Mouse (Mus musculus) liver, adult 2 months (tissue): ENCODE results near the gene Rap1gap2. TPM values are rescaled to one million over a fixed set of nuclear protein-coding genes. Genes with fewer than 3 reads are reported as not detected.
A peak's percentile ranks its signal among the peaks of the same experiment; 100 is the strongest.

Experiments
- DNase-seq: peaks from one replicate; pipeline ENCODE4 v3.0.0-alpha.2; 2011; ENCODE audit warnings: low read depth, low spot score; ENCODE audit errors: extremely low read depth
- H3K27ac ChIP-seq: fragments of 200-500 bp; replicated peaks from 2 replicates; pipeline ENCODE4 v1.5.1; 2012; ENCODE audit warnings: low read depth, mild to moderate bottlenecking, control low read depth, inconsistent platforms, low read length; ENCODE audit not compliant: insufficient read depth
- H3K27me3 ChIP-seq: fragments of 200-500 bp; 2 replicates; pipeline ENCODE4 v1.6.1; 2012; ENCODE audit warnings: mild to moderate bottlenecking, moderate library complexity, low read length, inconsistent platforms; ENCODE audit not compliant: control insufficient read depth, insufficient read depth
- H3K36me3 ChIP-seq: fragments of 200-500 bp; 2 replicates; pipeline ENCODE4 v1.6.1; 2012; ENCODE audit warnings: low read length, inconsistent platforms; ENCODE audit not compliant: control insufficient read depth, insufficient read depth
- H3K4me1 ChIP-seq: fragments of 200-500 bp; 2 replicates; pipeline ENCODE4 v1.6.1; 2011; ENCODE audit warnings: low read length; ENCODE audit not compliant: control insufficient read depth, insufficient read depth
- H3K4me3 ChIP-seq: fragments of 200-500 bp; 2 replicates; pipeline ENCODE4 v1.5.1; 2011; ENCODE audit warnings: low read depth, mild to moderate bottlenecking, control low read depth, low read length, moderate library complexity; ENCODE audit not compliant: insufficient read depth
- H3K79me2 ChIP-seq: fragments of 200-500 bp; 2 replicates; pipeline ENCODE4 v1.6.1; 2012; ENCODE audit warnings: inconsistent platforms, mild to moderate bottlenecking, low read length, moderate library complexity; ENCODE audit not compliant: control insufficient read depth, insufficient read depth
- H3K9ac ChIP-seq: fragments of 200-500 bp; 2 replicates; pipeline ENCODE4 v1.6.1; 2012; ENCODE audit warnings: low read depth, mild to moderate bottlenecking, control low read depth, inconsistent platforms, low read length
- CTCF ChIP-seq: fragments of 200-500 bp; IDR thresholded peaks from 2 replicates; pipeline ENCODE4 v1.5.1; 2011; ENCODE audit warnings: low read depth, low read length, control low read depth
- POLR2A ChIP-seq: fragments of 200-500 bp; IDR thresholded peaks from 2 replicates; pipeline ENCODE4 v1.6.1; 2011; ENCODE audit warnings: low read length, control low read depth; ENCODE audit not compliant: insufficient read depth; ENCODE audit errors: extremely low read depth
- WGBS: fragments of 180-500 bp; shearing (Covaris S2); methylation state at CpG from one replicate; pipeline ENCODE4 v1.1.7; 2018; 5-methylcytosine and 5-hydroxymethylcytosine counted together
- polyA plus RNA-seq: library from polyadenylated mRNA; depleted of rRNA; stranded (reverse); fragments of >200 nt; gene quantifications from 2 replicates; pipeline ENCODE4 v1.2.3, GENCODE M21; 2012
- total RNA-seq: library from RNA; depleted of rRNA; stranded (reverse); fragments of >200 nt; gene quantifications from 2 replicates; pipeline ENCODE4 v1.2.3, GENCODE M21; 2014

The Rap1gap2 gene
- total and polyA plus RNA-seq, 2 experiments = 0.46 to 0.48 TPM

DNA sequence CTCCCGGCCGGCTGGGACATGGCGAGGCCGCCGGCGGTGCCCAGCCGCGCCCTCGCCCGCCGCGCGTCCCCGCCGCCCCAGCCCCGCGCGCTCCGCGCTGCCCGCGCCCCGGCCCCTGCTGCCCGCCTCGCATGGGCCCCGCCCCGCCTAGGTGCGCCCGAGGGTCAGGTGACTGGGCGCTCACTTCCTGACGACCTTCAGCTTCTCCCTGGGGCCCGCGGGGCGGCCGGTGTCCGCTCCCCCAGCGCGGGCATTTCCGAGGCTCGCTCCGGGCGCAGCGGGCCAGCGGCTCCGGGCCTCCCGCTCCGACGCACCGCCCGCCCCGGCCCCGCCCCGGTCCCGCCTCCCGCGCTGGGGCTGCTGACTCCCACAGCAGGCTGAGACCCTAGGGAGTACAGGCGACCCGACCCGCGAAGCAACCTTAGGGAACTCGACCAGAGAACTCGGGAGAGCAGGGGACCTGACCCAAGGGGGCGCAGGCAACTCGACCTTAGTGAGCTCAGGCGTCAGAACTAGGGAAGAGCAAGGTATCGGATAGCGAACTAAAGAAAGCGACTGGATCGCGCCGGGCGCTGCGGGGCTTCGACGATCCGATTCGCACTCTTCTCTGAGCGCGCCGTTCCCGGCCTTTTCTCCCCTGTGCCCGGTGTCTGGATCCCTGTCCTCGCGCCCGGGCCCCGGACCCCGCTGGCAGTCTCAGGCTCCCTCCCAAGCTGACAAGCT lies 88.1 kb downstream of the Rap1gap2 start:
- WGBS = 1% methylated on average over 72 of the region's 87 CpGs
- Histone ChIP-seq H3K36me3 (no peaks in the 10 kb centered on the region), H3K4me3 (peak overlapping the region; percentile 53), H3K4me1 (no peaks in the 10 kb centered on the region), H3K27ac (no peak overlapping the region), H3K79me2 (no peaks in the 10 kb centered on the region), H3K9ac (0 out of 2 replicates have a peak overlapping the region, but pooled peaks have one; percentile 8), H3K27me3 (peaks cover 4% of the 10 kb centered on the region; the same call in 1 of the 2 replicates)
- no peak for TF ChIP-seq POLR2A
- TF ChIP-seq CTCF = no peak
- no peak for DNase-seq

DNA sequence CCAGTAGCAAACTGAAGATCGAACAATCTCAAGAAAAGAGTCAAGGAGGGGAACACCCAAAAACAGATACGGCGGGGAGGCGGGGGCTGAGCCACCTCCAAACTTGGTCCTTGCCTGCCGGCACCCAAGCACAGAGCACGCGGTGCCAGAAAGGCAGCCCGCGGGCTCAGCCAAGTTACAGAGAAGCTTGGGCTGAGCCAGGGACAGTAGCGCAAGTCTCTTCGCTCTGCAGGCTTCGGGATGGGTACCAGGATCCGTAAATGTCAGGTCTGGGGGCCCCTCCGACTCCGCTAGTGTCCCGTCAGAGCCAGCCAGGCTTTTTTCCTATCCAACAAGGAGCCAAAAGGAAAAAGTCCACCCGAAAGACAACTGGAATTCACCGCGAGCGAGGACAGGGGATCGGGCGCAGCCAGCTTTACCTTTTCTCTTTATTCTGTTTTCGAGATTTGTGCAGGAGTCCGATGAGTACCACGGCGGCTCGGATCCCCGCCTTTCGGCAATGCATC lies 88.7 kb downstream of the Rap1gap2 start:
- Histone ChIP-seq H3K4me1 (no peaks in the 10 kb centered on the region), H3K36me3 (no peaks in the 10 kb centered on the region), H3K27me3 (peaks cover 4% of the 10 kb centered on the region; the same call in 1 of the 2 replicates), H3K79me2 (no peaks in the 10 kb centered on the region), H3K27ac (no peak overlapping the region), H3K4me3 (peak overlapping the region; percentile 53; the same call in 1 of the 2 replicates), H3K9ac (no peak overlapping the region)
- TF ChIP-seq POLR2A = no peak
- no peak for TF ChIP-seq CTCF
- WGBS = 1% methylated on average over 29 of the region's 29 CpGs
- DNase-seq = no peak

- H3K4me3 ChIP-seq = no peak overlapping the region
- no peaks in the 10 kb centered on the region for H3K36me3 ChIP-seq
- no peak overlapping the region for H3K27ac ChIP-seq
- no peaks in the 10 kb centered on the region for H3K79me2 ChIP-seq
- H3K27me3 ChIP-seq = peaks cover 4% of the 10 kb centered on the region; the same call in 1 of the 2 replicates
- H3K4me1 ChIP-seq = no peaks in the 10 kb centered on the region
- 92% methylated on average over 3 of the region's 3 CpGs for WGBS
- no peak for DNase-seq
- no peak overlapping the region for H3K9ac ChIP-seq
- no peak for TF ChIP-seq POLR2A
- no peak for TF ChIP-seq CTCF
These were observed 90.5 kb downstream of the Rap1gap2 start for GRCm38 (mm10) chr11:74520201-74520600.

DNA sequence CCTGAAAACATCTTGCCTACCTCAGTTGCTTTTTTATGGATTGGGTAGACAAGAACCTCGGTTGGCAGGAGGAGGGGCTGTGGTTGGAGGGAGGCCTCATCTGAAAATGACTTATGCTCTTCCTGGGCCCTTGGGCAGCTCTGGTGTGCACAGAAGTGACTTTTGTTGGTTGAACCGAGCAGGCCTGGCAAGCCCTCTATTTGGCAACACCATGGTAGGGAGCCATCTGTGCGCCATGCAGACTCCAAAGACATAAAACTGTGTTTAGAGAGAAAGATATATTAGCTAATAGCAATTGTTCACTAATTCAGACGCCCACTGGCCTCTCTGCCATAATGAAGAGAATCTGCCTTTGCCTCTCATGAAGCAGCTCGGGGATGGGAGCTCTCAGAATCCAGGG lies 94.6 kb downstream of the Rap1gap2 start:
- Histone ChIP-seq H3K4me1 (no peaks in the 10 kb centered on the region), H3K79me2 (no peaks in the 10 kb centered on the region), H3K27ac (no peak overlapping the region), H3K27me3 (no peaks in the 10 kb centered on the region), H3K36me3 (no peaks in the 10 kb centered on the region), H3K4me3 (no peak overlapping the region), H3K9ac (no peak overlapping the region)
- no peak for DNase-seq
- 91% methylated on average over 5 of the region's 5 CpGs for WGBS
- no peak for TF ChIP-seq POLR2A
- no peak for TF ChIP-seq CTCF

- no peak for DNase-seq
- no peak overlapping the region for H3K9ac ChIP-seq
- H3K4me3 ChIP-seq = no peak overlapping the region
- H3K27ac ChIP-seq = no peak overlapping the region
- 85% methylated on average over 3 of the region's 3 CpGs for WGBS
- no peaks in the 10 kb centered on the region for H3K79me2 ChIP-seq
- TF ChIP-seq POLR2A (no peak), CTCF (no peak)
- H3K27me3 ChIP-seq = no peaks in the 10 kb centered on the region
- no peaks in the 10 kb centered on the region for H3K4me1 ChIP-seq
- H3K36me3 ChIP-seq = no peaks in the 10 kb centered on the region
These were observed 95.7 kb downstream of the Rap1gap2 start for GRCm38 (mm10) chr11:74515046-74515445.

DNA sequence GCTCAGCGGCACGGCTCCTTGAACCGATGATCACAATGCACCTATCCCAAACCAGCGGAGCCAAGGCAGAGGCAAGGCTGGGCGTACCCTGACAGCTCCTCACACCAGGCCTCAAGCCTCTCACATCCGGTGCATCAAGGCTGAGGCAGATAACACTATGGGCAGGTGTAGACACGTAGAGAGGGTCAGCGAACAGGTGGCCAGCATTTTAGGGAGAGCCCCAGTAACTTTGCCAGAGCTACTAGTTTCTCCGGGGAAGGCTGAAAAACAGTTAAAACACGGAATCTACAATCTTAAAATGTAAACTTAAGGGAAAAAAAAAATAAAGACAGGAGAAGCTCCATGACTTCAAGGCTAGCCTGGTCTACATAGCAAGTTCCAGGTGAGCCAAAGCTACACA lies 98.1 kb downstream of the Rap1gap2 start:
- no peak for DNase-seq
- no peak for TF ChIP-seq POLR2A
- no peak for TF ChIP-seq CTCF
- Histone ChIP-seq H3K27me3 (no peaks in the 10 kb centered on the region), H3K36me3 (no peaks in the 10 kb centered on the region), H3K4me1 (no peaks in the 10 kb centered on the region), H3K9ac (no peak overlapping the region), H3K27ac (no peak overlapping the region), H3K79me2 (no peaks in the 10 kb centered on the region), H3K4me3 (no peak overlapping the region)
- 92% methylated on average over 10 of the region's 10 CpGs for WGBS
